Mouse (Mus musculus) heart, embryonic 11.5 days (tissue): ENCODE data around the gene Ppcdc. TPM values are rescaled to one million over a fixed set of nuclear protein-coding genes. Genes with fewer than 3 reads are reported as not detected.
"Not testable (repeated sequence)": the region's sequence is repeated elsewhere in the genome, so short reads cannot be mapped to it uniquely, and the experiment has no call there.

ENCODE experiments used
- ATAC-seq: fragments of 200-750 bp; cut with Nextera tagmentation; replicated peaks from 2 replicates; pipeline ENCODE4 v1.8.0; 2017; ENCODE audit warnings: moderate library complexity; ENCODE audit not compliant: insufficient number of reproducible peaks, low FRiP score, low TSS enrichment
- H3K27ac ChIP-seq: fragments of 300-500 bp; sonication (generic); 2 replicates; pipeline ENCODE4 v1.5.1; 2014; ENCODE audit warnings: mild to moderate bottlenecking, low read depth, low read length
- H3K27me3 ChIP-seq: fragments of 300-500 bp; sonication (generic); 2 replicates; pipeline ENCODE4 v1.6.1; 2014; ENCODE audit warnings: mild to moderate bottlenecking, low read length, mixed read lengths; ENCODE audit not compliant: control insufficient read depth, insufficient read depth
- H3K36me3 ChIP-seq: fragments of 300-500 bp; sonication (generic); 2 replicates; pipeline ENCODE4 v1.6.1; 2014; ENCODE audit warnings: mild to moderate bottlenecking, low read length, moderate library complexity, mixed read lengths; ENCODE audit not compliant: control insufficient read depth, insufficient read depth
- H3K4me1 ChIP-seq: fragments of 300-500 bp; sonication (generic); 2 replicates; pipeline ENCODE4 v1.6.1; 2014; ENCODE audit warnings: low read length; ENCODE audit not compliant: control insufficient read depth, insufficient read depth
- H3K4me2 ChIP-seq: fragments of 300-500 bp; sonication (generic); 2 replicates; pipeline ENCODE4 v1.6.1; 2014; ENCODE audit warnings: mild to moderate bottlenecking, moderate library complexity
- H3K4me3 ChIP-seq: fragments of 300-500 bp; sonication (generic); 2 replicates; pipeline ENCODE4 v1.5.1; 2014; ENCODE audit warnings: low read depth, low read length
- H3K9ac ChIP-seq: fragments of 300-500 bp; sonication (generic); 2 replicates; pipeline ENCODE4 v1.6.1; 2014; ENCODE audit warnings: mild to moderate bottlenecking, low read depth, low read length, moderate library complexity
- H3K9me3 ChIP-seq: fragments of 300-500 bp; sonication (generic); replicated peaks from 2 replicates; pipeline ENCODE4 v1.6.1; 2016; ENCODE audit warnings: low read length; ENCODE audit not compliant: control insufficient read depth
- WGBS: fragments of 180-500 bp; shearing (Covaris S2); extraction: QIAGEN DNeasy Blood & Tissue Kit; methylation state at CpG from one replicate; pipeline ENCODE4 v1.1.7; 2014; ENCODE audit not compliant: insufficient replicate concordance; 5-methylcytosine and 5-hydroxymethylcytosine counted together
- polyA plus RNA-seq: library from polyadenylated mRNA; unstranded; fragments of >200 nt; fragmentation: Nextera tagmentation; extraction: Ambion mirVana; gene quantifications from 2 replicates; pipeline ENCODE4 v1.2.1, GENCODE M21; 2014

Ppcdc gene
- polyA plus RNA-seq, 1 experiment from 2014 or later = 18.7 TPM

- H3K4me3 ChIP-seq = no peak overlapping the region
- no peak overlapping the region for H3K9ac ChIP-seq
Measured at GRCm38 (mm10) chr9:57434405-57435165, 5.3 kb downstream of the Ppcdc start.

DNA sequence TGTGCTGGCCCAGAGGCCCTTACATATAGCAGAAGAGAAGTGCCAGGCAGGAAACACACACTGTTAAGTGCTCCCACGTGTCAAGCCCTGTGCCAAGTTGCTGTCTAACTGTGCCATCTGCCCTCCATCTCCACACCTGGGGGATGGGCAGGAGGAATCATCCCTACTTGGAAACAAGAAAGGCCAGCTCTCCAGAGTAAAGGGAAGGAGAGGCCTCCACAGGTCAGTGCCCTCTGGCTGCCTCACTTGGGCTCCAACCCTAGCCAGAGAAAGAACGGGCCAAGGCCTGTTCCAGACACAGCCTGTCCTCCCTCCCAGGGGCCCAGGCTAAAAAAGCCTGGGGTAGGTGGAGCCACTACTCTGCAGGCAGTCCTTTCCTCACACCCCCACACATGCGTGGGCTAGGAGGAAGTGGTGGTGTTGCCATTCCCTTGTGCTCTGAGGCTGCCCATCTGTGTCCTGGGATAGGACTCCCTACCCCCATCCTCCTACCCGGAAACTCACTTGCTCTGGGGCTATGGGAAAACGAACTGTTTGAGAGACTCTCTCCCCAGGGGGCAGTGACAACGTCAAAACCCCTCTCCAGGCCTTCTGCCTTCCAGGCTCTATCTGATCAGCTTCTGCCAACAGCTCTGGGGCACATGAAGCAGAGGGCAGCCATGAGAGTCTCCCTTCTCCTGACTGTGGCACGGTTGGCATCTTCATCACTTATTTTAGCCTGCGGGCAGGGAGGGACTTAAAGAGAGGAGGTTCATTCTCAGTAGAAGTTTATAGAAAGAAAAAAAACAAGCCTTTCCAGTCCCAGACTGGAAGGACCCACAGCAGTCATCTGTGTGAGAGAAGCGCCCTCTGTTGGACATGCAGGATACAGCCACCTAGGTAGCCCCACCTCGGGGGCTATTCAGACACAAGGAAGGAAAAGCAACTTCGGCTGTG lies 6.6 kb downstream of the Ppcdc start:
- Histone ChIP-seq H3K27ac (peak overlapping the region; percentile 42; the same call in 1 of the 2 replicates), H3K9me3 (no peaks in the 10 kb centered on the region), H3K27me3 (no peaks in the 10 kb centered on the region), H3K9ac (peak overlapping the region; percentile 0; the same call in 1 of the 2 replicates), H3K36me3 (no peaks in the 10 kb centered on the region), H3K4me3 (no peak overlapping the region), H3K4me2 (no peak overlapping the region), H3K4me1 (peaks cover 34% of the 10 kb centered on the region)
- WGBS = 11% methylated on average over 11 of the region's 11 CpGs
- peak; percentile 55; the same call in 1 of the 2 replicates for ATAC-seq

More at GRCm38 (mm10) chr9:57434405-57435165, 5.3 kb downstream of the Ppcdc start:
- 75% methylated on average over 11 of the region's 11 CpGs for WGBS
- no peak for ATAC-seq
- Histone ChIP-seq H3K36me3 (no peaks in the 10 kb centered on the region), H3K4me2 (no peak overlapping the region), H3K27ac (no peak overlapping the region), H3K4me1 (peaks cover 37% of the 10 kb centered on the region), H3K9me3 (no peaks in the 10 kb centered on the region), H3K27me3 (no peaks in the 10 kb centered on the region)

DNA sequence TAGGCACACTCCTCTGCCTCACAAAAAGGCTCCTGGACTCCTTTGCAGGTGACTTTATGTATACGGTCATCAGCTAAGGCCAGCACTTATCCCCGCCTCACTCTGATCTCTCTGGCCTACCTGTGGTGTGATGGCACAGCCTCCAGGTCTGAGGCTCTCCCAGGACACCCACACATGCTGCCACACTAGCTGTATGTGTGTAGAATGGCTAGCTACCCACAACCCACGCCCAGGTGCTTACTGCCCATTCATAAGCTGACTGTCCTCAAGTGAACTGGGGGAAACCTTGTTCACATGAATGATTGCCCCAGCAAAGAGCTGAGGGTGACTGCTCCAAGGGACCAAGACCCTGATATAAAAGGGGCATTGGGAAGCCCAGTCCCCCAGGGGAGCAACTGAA lies 7.4 kb downstream of the Ppcdc start:
- Histone ChIP-seq H3K27me3 (no peaks in the 10 kb centered on the region), H3K9me3 (no peaks in the 10 kb centered on the region), H3K27ac (0 out of 2 replicates have a peak overlapping the region, but pooled peaks have one; percentile 37), H3K36me3 (no peaks in the 10 kb centered on the region), H3K4me2 (no peak overlapping the region), H3K4me3 (no peak overlapping the region), H3K9ac (no peak overlapping the region), H3K4me1 (peaks cover 28% of the 10 kb centered on the region)
- no peak for ATAC-seq
- 92% methylated on average over 3 of the region's 3 CpGs for WGBS

DNA sequence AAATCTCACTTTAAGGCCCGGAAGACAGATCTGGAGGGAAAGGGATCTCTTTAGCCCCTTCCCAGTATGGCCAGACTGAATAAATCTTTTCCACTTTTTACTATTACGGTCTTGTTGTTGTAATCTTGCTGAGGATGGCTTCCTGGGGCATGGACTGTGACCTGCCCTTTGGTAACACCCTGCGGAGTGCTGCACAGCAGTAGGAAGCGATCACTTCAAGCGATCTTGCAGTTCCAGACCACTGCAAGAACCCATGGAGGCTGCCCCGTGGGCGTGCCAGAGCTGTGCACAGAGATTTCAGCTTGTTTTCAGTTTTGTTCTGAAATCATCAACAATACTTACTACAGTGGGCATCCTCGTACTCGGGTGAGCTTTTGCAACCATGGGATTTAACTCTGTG lies 8.7 kb downstream of the Ppcdc start:
- Histone ChIP-seq H3K9me3 (no peaks in the 10 kb centered on the region), H3K27me3 (no peaks in the 10 kb centered on the region), H3K4me2 (no peak overlapping the region), H3K4me3 (no peak overlapping the region), H3K9ac (no peak overlapping the region), H3K36me3 (no peaks in the 10 kb centered on the region), H3K4me1 (peaks cover 21% of the 10 kb centered on the region), H3K27ac (no peak overlapping the region)
- 49% methylated on average over 9 of the region's 9 CpGs for WGBS
- no peak for ATAC-seq

- Histone ChIP-seq H3K4me3 (no peak overlapping the region), H3K27ac (no peak overlapping the region), H3K9ac (no peak overlapping the region), H3K4me1 (peaks cover 34% of the 10 kb centered on the region), H3K9me3 (no peaks in the 10 kb centered on the region), H3K4me2 (no peak overlapping the region), H3K27me3 (no peaks in the 10 kb centered on the region), H3K36me3 (no peaks in the 10 kb centered on the region)
- WGBS = 44% methylated on average over 4 of the region's 4 CpGs
- no peak for ATAC-seq
Measured at GRCm38 (mm10) chr9:57428391-57428790, 11.5 kb downstream of the Ppcdc start.

DNA sequence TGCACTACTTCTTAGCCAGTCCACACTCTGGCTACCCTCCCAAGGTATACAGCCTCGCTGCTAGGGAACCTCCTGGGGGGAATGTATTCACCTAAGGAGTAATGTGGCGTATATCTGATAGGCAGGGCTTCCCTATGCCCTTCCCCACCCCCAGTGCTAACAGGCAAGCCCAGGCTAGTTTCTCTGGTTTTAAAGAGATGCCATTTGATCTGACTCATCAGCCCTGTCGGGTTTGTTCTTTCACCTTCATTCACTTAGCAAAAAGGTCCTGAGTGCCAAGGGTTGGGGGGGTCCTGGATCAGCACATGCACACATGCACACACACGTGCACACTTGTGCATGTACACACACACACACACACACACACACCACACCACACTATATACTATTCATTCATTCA lies 12.0 kb downstream of the Ppcdc start:
- 64% methylated on average over 4 of the region's 4 CpGs for WGBS
- no peak overlapping the region for H3K4me2 ChIP-seq
- no peak overlapping the region for H3K27ac ChIP-seq
- no peaks in the 10 kb centered on the region for H3K27me3 ChIP-seq
- ATAC-seq = no peak
- no peaks in the 10 kb centered on the region for H3K36me3 ChIP-seq
- H3K4me3 ChIP-seq = no peak overlapping the region
- H3K9me3 ChIP-seq = no peaks in the 10 kb centered on the region
- H3K9ac ChIP-seq = no peak overlapping the region
- H3K4me1 ChIP-seq = peaks cover 30% of the 10 kb centered on the region

DNA sequence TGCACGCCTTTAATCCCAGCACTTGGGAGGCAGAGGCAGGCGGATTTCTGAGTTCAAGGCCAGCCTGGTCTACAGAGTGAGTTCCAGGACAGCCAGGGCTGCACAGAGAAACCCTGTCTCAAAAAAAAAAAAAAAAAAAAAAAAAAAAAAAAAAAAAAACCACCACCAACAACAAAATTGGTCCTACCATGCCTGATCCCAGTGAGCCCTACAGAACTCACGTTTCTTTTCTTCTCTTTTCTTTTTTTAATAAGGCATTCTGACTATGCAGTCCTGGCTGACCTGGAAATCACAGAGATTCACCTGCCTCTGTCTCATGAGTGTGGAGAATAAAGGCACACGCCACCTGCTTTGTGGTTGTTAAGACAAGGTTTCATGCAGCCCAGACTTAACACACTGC lies 12.8 kb downstream of the Ppcdc start:
- not testable (repeated sequence) for H3K9me3 ChIP-seq, H3K27ac ChIP-seq, H3K27me3 ChIP-seq, H3K4me3 ChIP-seq, ATAC-seq, H3K36me3 ChIP-seq, H3K9ac ChIP-seq, H3K4me2 ChIP-seq
- WGBS = 87% methylated on average over 4 of the region's 4 CpGs
- H3K4me1 ChIP-seq = peaks cover 24% of the 10 kb centered on the region

GRCm38 (mm10) chr9:57425116-57425515 lies 14.8 kb downstream of the Ppcdc start:
- no peaks in the 10 kb centered on the region for H3K9me3 ChIP-seq
- no peaks in the 10 kb centered on the region for H3K27me3 ChIP-seq
- no peak overlapping the region for H3K4me3 ChIP-seq
- no peaks in the 10 kb centered on the region for H3K36me3 ChIP-seq
- H3K4me2 ChIP-seq = no peak overlapping the region
- peaks cover 43% of the 10 kb centered on the region for H3K4me1 ChIP-seq
- no peak for ATAC-seq
- peak overlapping the region; percentile 12 for H3K27ac ChIP-seq
- WGBS = 60% methylated on average over 3 of the region's 3 CpGs
- no peak overlapping the region for H3K9ac ChIP-seq
